Mouse (Mus musculus) intestine, embryonic 15.5 days (tissue): ENCODE results near the gene Dus3l. TPM values are rescaled to one million over a fixed set of nuclear protein-coding genes. Genes with fewer than 3 reads are reported as not detected.
A peak's percentile ranks its signal among the peaks of the same experiment; 100 is the strongest.

ENCODE experiments used
- ATAC-seq: fragments of 200-750 bp; cut with Nextera tagmentation; 2 replicates; pipeline ENCODE4 v1.8.0; 2017; ENCODE audit warnings: moderate TSS enrichment, moderate library complexity
- H3K27ac ChIP-seq: fragments of 300-500 bp; sonication (generic); 2 replicates; pipeline ENCODE4 v1.5.1; 2015; ENCODE audit warnings: mild to moderate bottlenecking, inconsistent platforms
- H3K27me3 ChIP-seq: fragments of 300-500 bp; sonication (generic); replicated peaks from 2 replicates; pipeline ENCODE4 v1.6.1; 2015; ENCODE audit warnings: inconsistent platforms
- H3K36me3 ChIP-seq: fragments of 300-500 bp; sonication (generic); 2 replicates; pipeline ENCODE4 v1.6.1; 2015; ENCODE audit warnings: inconsistent platforms
- H3K4me1 ChIP-seq: fragments of 300-500 bp; sonication (generic); replicated peaks from 2 replicates; pipeline ENCODE4 v1.6.1; 2015; ENCODE audit warnings: inconsistent platforms
- H3K4me2 ChIP-seq: fragments of 300-500 bp; sonication (generic); replicated peaks from 2 replicates; pipeline ENCODE4 v1.6.1; 2015; ENCODE audit warnings: mild to moderate bottlenecking, inconsistent platforms
- H3K4me3 ChIP-seq: fragments of 300-500 bp; sonication (generic); replicated peaks from 2 replicates; pipeline ENCODE4 v1.5.1; 2015; ENCODE audit warnings: inconsistent platforms
- H3K9ac ChIP-seq: fragments of 300-500 bp; sonication (generic); 2 replicates; pipeline ENCODE4 v1.6.1; 2015; ENCODE audit warnings: inconsistent platforms
- H3K9me3 ChIP-seq: fragments of 300-500 bp; sonication (generic); 2 replicates; pipeline ENCODE4 v1.6.1; 2016; ENCODE audit warnings: inconsistent platforms
- WGBS: fragments of 180-500 bp; shearing (Covaris S2); methylation state at CpG from one replicate; pipeline ENCODE4 v1.1.7; 2015; 5-methylcytosine and 5-hydroxymethylcytosine counted together
- polyA plus RNA-seq: library from polyadenylated mRNA; unstranded; fragments of >200 nt; fragmentation: Nextera tagmentation; extraction: Ambion mirVana; gene quantifications from 2 replicates; pipeline ENCODE4 v1.2.1, GENCODE M21; 2015

Gene Dus3l
- polyA plus RNA-seq, 1 experiment from 2014 or later, result 38.7 TPM

GRCm38 (mm10) chr17:56808518-56808917 is 44.0 kb downstream of the Dus3l start:
- peak; percentile 76 for ATAC-seq
- Histone ChIP-seq H3K36me3 (no peaks in the 10 kb centered on the region), H3K9ac (no peak overlapping the region), H3K27me3 (no peaks in the 10 kb centered on the region; the same call in 1 of the 2 replicates), H3K4me2 (no peak overlapping the region), H3K27ac (no peak overlapping the region), H3K4me1 (peaks cover 21% of the 10 kb centered on the region), H3K9me3 (no peaks in the 10 kb centered on the region), H3K4me3 (no peak overlapping the region)
- WGBS, result 12% methylated on average over 9 of the region's 9 CpGs

- peak; percentile 85 for ATAC-seq
- Histone ChIP-seq H3K27me3 (no peaks in the 10 kb centered on the region; the same call in 1 of the 2 replicates), H3K27ac (0 out of 2 replicates have a peak overlapping the region, but pooled peaks have one; percentile 32), H3K4me3 (no peak overlapping the region), H3K4me1 (peaks cover 23% of the 10 kb centered on the region), H3K9ac (no peak overlapping the region), H3K4me2 (no peak overlapping the region), H3K9me3 (no peaks in the 10 kb centered on the region), H3K36me3 (no peaks in the 10 kb centered on the region)
- 2% methylated on average over 3 of the region's 3 CpGs for WGBS
Observed at GRCm38 (mm10) chr17:56810245-56810644, 45.7 kb downstream of the Dus3l start.

GRCm38 (mm10) chr17:56814316-56815056 is 49.9 kb downstream of the Dus3l start:
- Histone ChIP-seq H3K27ac (no peak overlapping the region; the same call in 1 of the 2 replicates), H3K36me3 (no peaks in the 10 kb centered on the region), H3K4me2 (no peak overlapping the region), H3K4me3 (no peak overlapping the region), H3K4me1 (peaks cover 23% of the 10 kb centered on the region), H3K9me3 (no peaks in the 10 kb centered on the region), H3K27me3 (no peaks in the 10 kb centered on the region), H3K9ac (no peak overlapping the region)
- 15% methylated on average over 24 of the region's 24 CpGs for WGBS
- peak; percentile 80 for ATAC-seq

GRCm38 (mm10) chr17:56815057-56815345 is 50.4 kb downstream of the Dus3l start:
- Histone ChIP-seq H3K36me3 (no peaks in the 10 kb centered on the region), H3K4me2 (no peak overlapping the region), H3K27me3 (no peaks in the 10 kb centered on the region), H3K4me3 (no peak overlapping the region), H3K9ac (no peak overlapping the region), H3K4me1 (peaks cover 19% of the 10 kb centered on the region), H3K9me3 (no peaks in the 10 kb centered on the region), H3K27ac (no peak overlapping the region; the same call in 1 of the 2 replicates)
- WGBS, result 67% methylated on average over 3 of the region's 3 CpGs
- ATAC-seq, result no peak

GRCm38 (mm10) chr17:56818067-56818636 is 53.6 kb downstream of the Dus3l start:
- H3K4me2 ChIP-seq, result no peak overlapping the region
- H3K4me1 ChIP-seq, result peaks cover 7% of the 10 kb centered on the region; the same call in 1 of the 2 replicates
- no peak overlapping the region for H3K9ac ChIP-seq
- H3K4me3 ChIP-seq, result no peak overlapping the region
- no peak for ATAC-seq
- H3K9me3 ChIP-seq, result no peaks in the 10 kb centered on the region
- H3K27ac ChIP-seq, result no peak overlapping the region
- H3K27me3 ChIP-seq, result no peaks in the 10 kb centered on the region
- H3K36me3 ChIP-seq, result no peaks in the 10 kb centered on the region
- WGBS, result 38% methylated on average over 11 of the region's 11 CpGs

GRCm38 (mm10) chr17:56819032-56819545 is 54.5 kb downstream of the Dus3l start:
- Histone ChIP-seq H3K4me3 (no peak overlapping the region), H3K9ac (no peak overlapping the region), H3K27ac (no peak overlapping the region), H3K36me3 (no peaks in the 10 kb centered on the region), H3K9me3 (no peaks in the 10 kb centered on the region), H3K27me3 (no peaks in the 10 kb centered on the region), H3K4me2 (no peak overlapping the region), H3K4me1 (peaks cover 4% of the 10 kb centered on the region; the same call in 1 of the 2 replicates)
- no peak for ATAC-seq
- 71% methylated on average over 6 of the region's 6 CpGs for WGBS

Other genes starting within 250 kb of the Dus3l start
- gene Gm20219, start 210.4 kb upstream of the Dus3l start, polyA plus RNA-seq, result 1.3 and 1.4 TPM in 2 replicates
- gene Safb2, start 180.2 kb upstream of the Dus3l start, polyA plus RNA-seq, result 66.7 and 74.7 TPM in 2 replicates
- 79.3 and 86.2 TPM in 2 replicates for gene Safb, start 179.9 kb upstream of the Dus3l start, polyA plus RNA-seq
- gene 2410015M20Rik, start 155.0 kb upstream of the Dus3l start, polyA plus RNA-seq, result 283 and 287 TPM in 2 replicates
- gene Rpl36, start 151.3 kb upstream of the Dus3l start, polyA plus RNA-seq, result 1,919 and 1,958 TPM in 2 replicates
- gene Lonp1, start 137.9 kb upstream of the Dus3l start, polyA plus RNA-seq, result 62.6 and 70.0 TPM in 2 replicates
- 0.48 and 0.68 TPM in 2 replicates for gene Catsperd, start 136.6 kb upstream of the Dus3l start, polyA plus RNA-seq
- 73.5 and 76.2 TPM in 2 replicates for gene Ranbp3, start 91.5 kb upstream of the Dus3l start, polyA plus RNA-seq
- gene Ndufa11, start 47.0 kb upstream of the Dus3l start, polyA plus RNA-seq, result 471 and 522 TPM in 2 replicates
- 14.3 and 15.2 TPM in 2 replicates for gene Vmac, start 46.7 kb upstream of the Dus3l start, polyA plus RNA-seq
- gene Nrtn, start 7.2 kb upstream of the Dus3l start, polyA plus RNA-seq, result 9.9 and 10.7 TPM in 2 replicates
- 1.2 and 1.6 TPM in 2 replicates for gene Prr22, start 5.5 kb downstream of the Dus3l start, polyA plus RNA-seq
- 3.1 and 4.4 TPM in 2 replicates for gene Rfx2, start 66.3 kb downstream of the Dus3l start, polyA plus RNA-seq
- not detected in 2 replicates for gene Acsbg2, start 109.7 kb downstream of the Dus3l start, polyA plus RNA-seq
- 0.15 and 0.19 TPM in 2 replicates for gene 1700061G19Rik, start 110.7 kb downstream of the Dus3l start, polyA plus RNA-seq
- gene Mllt1, start 170.7 kb downstream of the Dus3l start, polyA plus RNA-seq, result 39.9 and 40.2 TPM in 2 replicates
- 0.46 and 1.00 TPM in 2 replicates for gene Acer1, start 217.4 kb downstream of the Dus3l start, polyA plus RNA-seq
- 149 and 166 TPM in 2 replicates for gene Clpp, start 225.5 kb downstream of the Dus3l start, polyA plus RNA-seq
- 41.1 and 42.4 TPM in 2 replicates for gene Alkbh7, start 232.6 kb downstream of the Dus3l start, polyA plus RNA-seq
- gene Pspn, start 235.3 kb downstream of the Dus3l start, polyA plus RNA-seq, result 0.45 TPM in 1 of 2 replicates, not detected in the other
- 60.0 and 61.8 TPM in 2 replicates for gene Gtf2f1, start 246.5 kb downstream of the Dus3l start, polyA plus RNA-seq
- 0.24 and 0.42 TPM in 2 replicates for gene Gm17949, start 246.7 kb downstream of the Dus3l start, polyA plus RNA-seq